Mouse (Mus musculus) embryonic stem cell, embryonic (primary cell): ENCODE data around the gene Zfp213.

Source experiments
- CTCF ChIA-PET, 4 experiments: fragments of 300-600 bp in 2 of 4; fragments of 350-600 bp in 2 of 4; sonication (Branson Sonifier 250); formaldehyde crosslinking; loops; one replicate each; lab custom pipeline; 2022; ENCODE audit warnings: inconsistent platforms in 2 of 4; lab: Charles Lee
- POLR2A ChIA-PET, 4 experiments: fragments of 300-600 bp in 2 of 4; fragments of 350-600 bp in 2 of 4; sonication (Branson Sonifier 250); formaldehyde crosslinking; loops; one replicate each; lab custom pipeline; 2022; ENCODE audit warnings: antibody characterized with exemption in 4 of 4, inconsistent platforms in 1 of 4; lab: Charles Lee

The Zfp213 gene

DNA sequence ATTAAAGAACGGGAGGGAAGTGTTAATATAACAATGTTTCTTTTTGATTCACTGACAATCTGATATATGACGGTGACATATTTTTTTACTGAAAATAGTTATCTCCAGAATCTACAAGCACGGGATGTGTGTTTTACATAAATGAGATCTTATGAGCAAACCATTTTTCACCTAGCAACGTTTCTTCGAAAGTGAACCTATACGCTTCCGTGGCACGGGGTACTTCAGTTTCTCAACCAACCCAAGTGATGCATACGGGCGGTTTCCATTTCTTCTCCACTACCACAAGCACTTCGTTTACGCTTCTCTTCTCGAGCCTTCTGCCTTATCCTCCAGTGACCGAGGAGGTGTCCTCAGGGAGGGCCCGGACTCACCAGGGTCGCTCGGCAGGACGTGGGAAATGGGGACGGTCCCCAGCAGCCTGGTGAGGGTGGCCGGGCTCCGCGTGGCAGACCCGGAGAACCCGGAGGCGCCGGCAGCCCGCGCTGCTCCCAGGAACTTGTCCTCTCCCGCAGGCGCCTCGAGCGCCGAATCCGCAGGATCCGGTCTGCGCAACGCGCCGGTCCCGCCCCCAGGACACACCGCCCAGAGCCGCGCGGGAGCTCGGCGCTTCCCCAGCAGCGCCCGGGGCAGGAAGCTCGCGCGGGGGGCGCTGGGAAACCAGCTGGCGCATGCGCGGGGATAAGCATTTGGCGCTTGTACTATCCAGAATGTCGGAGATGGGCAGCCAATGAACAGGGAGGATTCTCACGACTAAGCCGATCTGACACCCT lies at the start of gene Zfp213:
Zfp213 (minus strand) TSS at position 644 of the 773 bp plus-strand sequence.
- ChIA-PET CTCF (interaction anchor here (0.6 to 1.5 kb wide), 19 partner anchors 10 to 104 kb away, joined by 3 to 17 read pairs (median 3); partner anchors contain the start of gene Zscan10 (in 1 of the 4)), POLR2A (interaction anchor here (0.5 to 10.8 kb wide), 47 partner anchors 8 to 1140 kb away, joined by 3 to 131 read pairs (median 4); partner anchors contain the start of genes Zfp13 (in 3 of the 4), Zscan10 (in 2 of the 4), Hcfc1r1 (in 1 of the 4) and Thoc6 (in 1 of the 4))

DNA sequence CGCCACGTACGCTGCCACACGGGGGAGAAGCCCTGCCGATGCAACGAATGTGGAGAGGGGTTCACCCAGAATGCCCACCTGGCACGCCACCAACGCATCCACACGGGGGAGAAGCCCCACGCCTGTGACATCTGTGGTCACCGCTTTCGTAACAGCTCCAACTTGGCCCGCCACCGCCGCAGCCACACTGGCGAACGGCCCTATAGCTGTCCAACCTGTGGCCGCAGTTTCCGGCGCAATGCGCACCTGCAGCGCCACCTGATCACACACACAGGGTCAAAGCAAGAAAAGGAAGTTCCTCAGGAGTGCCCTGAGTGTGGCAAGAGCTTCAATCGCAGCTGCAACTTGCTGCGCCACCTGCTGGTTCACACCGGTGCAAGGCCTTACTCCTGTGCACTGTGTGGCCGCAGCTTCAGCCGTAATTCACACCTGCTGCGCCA lies 46.3 kb upstream of the Zfp213 start:
- ChIA-PET CTCF (interaction anchor here (0.5 to 4.5 kb wide), 67 partner anchors 9 to 359 kb away, joined by 3 to 46 read pairs (median 6); partner anchors contain the start of genes Zfp13 (in 3 of the 4), Zfp213 (in 3 of the 4), Zscan10 (in 3 of the 4) and Bicdl2 (in 1 of the 4)), POLR2A (interaction anchor here (0.6 to 5.8 kb wide), 59 partner anchors 9 to 917 kb away, joined by 3 to 100 read pairs (median 5); partner anchors contain the start of genes Zfp13 (in 4 of the 4), Zscan10 (in 3 of the 4), Zfp213 (in 2 of the 4) and Cldn6 (in 1 of the 4))

DNA sequence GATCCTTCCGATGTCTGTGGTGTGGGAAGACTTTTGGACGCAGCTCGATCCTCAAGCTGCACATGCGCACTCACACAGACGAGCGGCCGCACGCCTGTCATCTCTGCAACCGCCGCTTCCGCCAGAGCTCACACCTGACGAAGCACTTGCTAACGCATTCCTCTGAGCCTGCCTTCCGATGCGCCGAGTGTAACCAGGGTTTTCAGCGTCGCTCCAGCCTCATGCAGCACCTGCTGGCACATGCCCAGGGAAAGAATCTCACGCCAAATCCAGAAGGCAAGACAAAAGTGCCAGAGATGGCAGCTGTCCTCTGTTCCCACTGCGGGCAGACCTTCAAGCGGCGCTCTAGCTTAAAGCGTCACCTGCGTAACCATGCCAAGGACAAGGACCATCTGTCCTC lies 45.6 kb upstream of the Zfp213 start:
- ChIA-PET CTCF (interaction anchor here (0.5 to 4.5 kb wide), 47 partner anchors 8 to 234 kb away, joined by 3 to 46 read pairs (median 7); partner anchors contain the start of genes Zscan10 (in 3 of the 4), Mmp25 (in 1 of the 4), Prss32 (in 1 of the 4) and Zfp13 (in 1 of the 4)), POLR2A (interaction anchor here (0.6 to 5.8 kb wide), 50 partner anchors 8 to 918 kb away, joined by 3 to 100 read pairs (median 5); partner anchors contain the start of genes Zfp13 (in 3 of the 4), Zscan10 (in 3 of the 4), Zfp213 (in 2 of the 4) and Pkmyt1 (in 1 of the 4))

DNA sequence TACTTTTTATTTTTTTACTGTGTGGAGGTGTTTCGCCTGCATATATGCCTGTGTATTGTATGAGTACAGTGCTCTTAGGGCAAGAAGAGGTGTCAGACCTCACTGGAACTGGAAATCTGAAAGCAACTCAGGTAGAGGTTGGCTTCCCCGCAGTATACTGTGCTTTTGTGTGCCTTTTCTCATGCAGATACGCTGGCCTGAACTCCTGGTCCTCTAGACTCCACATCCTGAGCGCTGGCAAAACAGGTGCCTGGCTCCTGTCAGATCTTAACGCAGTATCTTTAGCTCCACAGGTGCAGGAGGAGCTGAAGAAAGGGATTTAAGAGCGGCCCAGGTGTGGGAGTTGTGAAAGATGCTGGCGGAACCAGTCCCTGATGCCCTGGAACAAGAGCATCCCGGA lies 41.2 kb upstream of the Zfp213 start:
- ChIA-PET CTCF (interaction anchor here (0.6 to 8.1 kb wide), 20 partner anchors 13 to 239 kb away, joined by 3 to 194 read pairs (median 10); partner anchors contain the start of genes Prss32 (in 1 of the 4) and Prss41 (in 1 of the 4)), POLR2A (interaction anchor here (0.5 to 10.3 kb wide), 24 partner anchors 10 to 111 kb away, joined by 3 to 284 read pairs (median 5); partner anchors contain the start of gene Zfp213 (in 2 of the 4))

DNA sequence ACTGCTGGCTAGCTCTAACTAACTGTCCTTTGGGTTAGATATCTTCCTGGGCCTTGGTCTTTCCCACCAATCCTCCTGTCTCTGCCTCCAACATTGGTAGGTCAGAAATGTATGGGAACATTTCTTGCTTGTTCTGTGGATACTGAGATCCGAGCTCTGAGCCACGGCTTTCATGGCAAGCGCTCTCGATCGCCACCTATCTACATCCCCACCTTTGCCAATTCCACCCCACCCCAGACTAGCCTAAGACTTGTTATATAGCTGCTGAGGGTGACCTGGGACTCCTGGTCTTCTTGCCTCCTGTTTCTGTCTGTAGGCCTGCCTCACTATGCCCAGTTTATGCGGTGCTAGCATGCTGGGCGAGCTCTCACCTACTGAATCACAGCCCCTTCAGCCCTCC lies 40.4 kb upstream of the Zfp213 start:
- CTCF ChIA-PET: interaction anchor here (0.5 to 8.1 kb wide), 60 partner anchors 9 to 389 kb away, joined by 3 to 194 read pairs (median 6); partner anchors contain the start of genes Zfp213 (in 3 of the 4), Mmp25 (in 1 of the 4), Prss32 (in 1 of the 4) and Prss41 (in 1 of the 4)
- POLR2A ChIA-PET: interaction anchor here (0.7 to 10.3 kb wide), 50 partner anchors 8 to 923 kb away, joined by 3 to 284 read pairs (median 5); partner anchors contain the start of genes Zfp213 (in 2 of the 4), Paqr4 (in 1 of the 4), Pkmyt1 (in 1 of the 4) and Traf7 (in 1 of the 4)

DNA sequence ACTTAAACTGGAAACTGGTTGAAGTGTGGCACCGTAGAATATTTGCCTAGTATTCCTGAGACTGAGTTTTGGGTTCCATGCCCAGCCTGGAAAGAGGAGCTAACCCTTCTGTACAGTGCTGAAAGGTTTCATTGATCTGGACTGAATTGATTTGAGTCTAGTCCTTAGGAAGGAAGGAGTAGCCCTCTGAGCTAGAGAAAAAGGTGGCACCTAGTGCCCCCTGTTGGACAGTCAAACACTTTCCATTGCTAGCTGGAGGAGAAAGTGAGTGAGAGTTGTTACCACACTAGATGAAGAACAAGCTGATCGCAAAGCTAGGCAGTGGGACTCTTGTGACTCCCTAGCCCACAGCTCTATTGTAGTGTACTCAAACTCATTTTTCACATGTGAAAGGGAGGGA lies 39.5 kb upstream of the Zfp213 start:
- CTCF ChIA-PET: interaction anchor here (0.5 to 8.1 kb wide), 70 partner anchors 8 to 412 kb away, joined by 3 to 194 read pairs (median 5); partner anchors contain the start of genes Zfp213 (in 3 of the 4), Mmp25 (in 1 of the 4), Pkmyt1 (in 1 of the 4) and Prss32 (in 1 of the 4)
- POLR2A ChIA-PET: interaction anchor here (0.5 to 10.3 kb wide), 62 partner anchors 7 to 924 kb away, joined by 3 to 284 read pairs (median 4); partner anchors contain the start of genes Zfp213 (in 2 of the 4), Paqr4 (in 1 of the 4), Traf7 (in 1 of the 4) and Zfp40 (in 1 of the 4)

DNA sequence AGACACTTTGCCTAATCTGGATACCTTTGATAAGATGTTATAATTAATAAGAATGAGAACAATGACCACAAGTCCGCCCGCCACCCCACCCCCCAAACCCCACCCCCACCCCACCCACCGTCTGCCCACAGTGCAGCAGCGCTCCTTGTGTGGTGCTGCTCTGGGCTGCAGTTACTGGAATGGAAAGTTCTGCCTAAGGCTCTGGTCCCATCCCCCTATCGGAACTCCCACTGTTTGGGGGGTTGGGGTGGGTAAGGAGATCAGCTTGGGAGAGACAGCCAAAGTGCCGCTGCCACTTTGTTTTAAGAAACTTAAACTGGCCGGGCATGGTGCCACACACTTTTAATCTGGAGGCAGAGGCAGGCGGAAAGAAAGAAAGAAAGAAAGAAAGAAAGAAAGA lies 39.0 kb upstream of the Zfp213 start:
- POLR2A ChIA-PET: interaction anchor here (0.6 to 10.3 kb wide), 48 partner anchors 7 to 852 kb away, joined by 3 to 284 read pairs (median 6); partner anchors contain the start of genes Zfp213 (in 2 of the 4) and Zfp40 (in 1 of the 4)
- CTCF ChIA-PET: interaction anchor here (0.5 to 8.1 kb wide), 56 partner anchors 8 to 410 kb away, joined by 3 to 194 read pairs (median 7); partner anchors contain the start of genes Zfp213 (in 2 of the 4), Mmp25 (in 1 of the 4), Pkmyt1 (in 1 of the 4) and Prss32 (in 1 of the 4)

DNA sequence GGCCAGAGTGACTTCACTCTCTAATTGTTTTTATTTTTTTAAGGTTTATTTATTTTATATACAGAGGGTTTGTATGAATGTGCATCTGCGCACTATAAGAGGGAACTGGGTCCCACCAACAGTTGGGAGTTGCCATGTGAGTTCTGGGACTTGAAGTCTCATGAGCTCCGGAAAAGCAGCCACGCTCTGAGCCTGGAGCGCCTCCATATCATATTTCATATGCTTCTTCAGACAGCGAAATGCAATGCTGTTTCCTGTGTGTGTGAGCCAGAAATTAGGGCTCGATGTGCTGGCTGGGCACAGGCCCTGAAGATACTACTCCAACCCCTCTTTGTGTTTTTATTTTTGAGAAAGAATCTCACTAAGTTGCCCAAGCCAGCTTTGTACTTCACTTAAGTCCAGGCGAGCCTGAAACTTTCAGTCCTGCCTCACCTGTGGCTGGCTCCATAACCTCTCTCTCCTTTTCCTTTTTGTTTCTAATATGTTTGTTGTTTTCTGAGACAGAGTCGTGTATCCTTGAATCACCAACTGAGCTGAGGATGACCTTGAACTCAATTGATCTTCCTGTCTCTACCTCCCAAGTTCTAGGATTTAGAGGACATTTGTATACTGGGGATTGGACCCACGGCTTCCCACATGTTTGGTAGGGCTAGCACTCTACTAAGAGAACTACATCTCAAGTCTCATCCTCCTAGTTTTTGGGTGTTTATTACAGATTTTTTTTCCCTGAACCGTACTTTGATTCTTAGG lies 38.0 kb upstream of the Zfp213 start:
- ChIA-PET POLR2A (interaction anchor here (0.5 to 10.3 kb wide), 58 partner anchors 7 to 726 kb away, joined by 3 to 284 read pairs (median 6); partner anchors contain the start of genes Zfp213 (in 3 of the 4), Mmp25 (in 2 of the 4), Bicdl2 (in 1 of the 4) and Paqr4 (in 1 of the 4)), CTCF (interaction anchor here (0.6 to 8.1 kb wide), 25 partner anchors 8 to 242 kb away, joined by 3 to 194 read pairs (median 7); partner anchors contain the start of genes Zfp213 (in 2 of the 4), Prss32 (in 1 of the 4) and Prss41 (in 1 of the 4))

DNA sequence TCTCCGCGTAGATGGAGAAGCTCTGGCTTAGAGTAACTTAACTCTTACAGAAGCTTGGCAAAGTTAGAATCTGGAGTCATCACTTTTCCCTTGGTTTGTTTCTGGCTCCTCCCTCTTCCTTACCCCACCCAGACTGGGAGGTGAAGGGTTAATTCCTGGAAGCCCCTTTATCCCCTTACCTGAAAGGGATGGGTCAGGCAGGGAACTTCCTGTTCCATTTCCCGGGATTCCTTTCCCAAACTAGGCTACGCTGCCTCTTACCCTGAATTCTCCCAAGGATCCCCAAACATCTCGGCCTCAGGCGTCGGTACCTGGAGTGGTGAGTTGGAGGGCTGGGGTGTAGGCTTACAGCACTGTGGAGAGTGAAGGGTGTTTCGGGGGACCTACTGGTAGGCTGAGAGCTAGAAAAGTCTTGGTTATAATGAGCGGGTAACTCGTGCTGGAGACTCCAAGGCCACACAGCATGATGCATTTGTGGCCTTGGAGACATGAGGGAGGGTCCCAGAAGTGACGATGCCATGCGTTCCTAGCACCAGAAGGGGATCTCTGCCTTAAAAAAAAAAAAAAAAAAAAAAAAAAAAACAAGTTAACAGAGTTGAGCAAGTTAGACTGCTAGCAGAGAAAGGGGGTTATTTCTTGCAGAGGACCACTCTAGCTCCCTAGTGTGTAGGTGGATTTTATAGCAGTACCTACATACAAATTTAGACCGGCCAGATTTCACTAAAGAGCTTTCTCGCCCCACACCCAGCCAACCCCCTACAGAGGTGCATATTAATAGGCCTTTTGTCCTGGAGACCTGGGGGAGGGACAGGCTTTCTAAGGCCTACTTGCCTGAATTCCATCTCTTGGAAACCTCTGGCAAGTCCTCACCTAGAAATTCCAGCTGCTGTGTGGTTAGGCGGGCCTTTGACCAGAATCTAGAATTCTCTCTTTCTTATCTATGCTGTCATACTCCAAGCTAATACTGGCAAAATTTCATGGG lies 36.9 kb upstream of the Zfp213 start, which contains the start of gene Zscan10:
Zscan10 (plus strand) TSS at position 216 of the 982 bp plus-strand sequence.
- ChIA-PET CTCF (interaction anchor here (0.5 to 8.1 kb wide), 30 partner anchors 9 to 1167 kb away, joined by 3 to 194 read pairs (median 6); partner anchors contain the start of gene Zfp213 (in 2 of the 4)), POLR2A (interaction anchor here (0.6 to 10.3 kb wide), 64 partner anchors 8 to 725 kb away, joined by 3 to 284 read pairs (median 6); partner anchors contain the start of genes Zfp213 (in 3 of the 4), Mmp25 (in 2 of the 4), Bicdl2 (in 1 of the 4) and Cldn9 (in 1 of the 4))

DNA sequence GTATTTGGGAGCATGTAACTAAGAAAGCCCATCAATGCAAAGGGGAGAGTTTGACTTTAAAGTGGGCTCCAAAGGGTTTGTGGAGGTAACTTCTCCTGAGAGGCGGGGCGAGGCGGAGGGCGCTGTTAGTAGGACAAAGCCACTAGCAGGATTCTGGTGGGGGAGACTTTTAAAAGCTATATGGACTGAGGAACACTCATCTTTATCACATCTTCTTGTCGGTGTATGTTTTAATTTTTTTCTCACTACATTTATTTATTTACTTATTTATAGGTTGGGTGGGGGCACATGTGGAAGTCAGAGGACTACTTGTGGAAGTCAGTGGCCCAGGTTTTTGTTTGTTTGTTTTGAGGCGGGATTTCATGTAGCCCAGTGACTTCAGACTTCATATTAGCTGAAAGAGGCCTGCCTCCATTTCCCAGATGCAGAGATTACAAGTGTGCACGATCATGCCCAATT lies 35.6 kb upstream of the Zfp213 start:
- ChIA-PET POLR2A (interaction anchor here (0.6 to 10.3 kb wide), 43 partner anchors 8 to 879 kb away, joined by 3 to 284 read pairs (median 5); partner anchors contain the start of genes Zfp213 (in 3 of the 4), Mmp25 (in 2 of the 4), Cldn9 (in 1 of the 4) and Elob (in 1 of the 4)), CTCF (interaction anchor here (0.7 to 8.1 kb wide), 17 partner anchors 10 to 65 kb away, joined by 3 to 194 read pairs (median 6); no protein-coding TSS in a partner anchor)

DNA sequence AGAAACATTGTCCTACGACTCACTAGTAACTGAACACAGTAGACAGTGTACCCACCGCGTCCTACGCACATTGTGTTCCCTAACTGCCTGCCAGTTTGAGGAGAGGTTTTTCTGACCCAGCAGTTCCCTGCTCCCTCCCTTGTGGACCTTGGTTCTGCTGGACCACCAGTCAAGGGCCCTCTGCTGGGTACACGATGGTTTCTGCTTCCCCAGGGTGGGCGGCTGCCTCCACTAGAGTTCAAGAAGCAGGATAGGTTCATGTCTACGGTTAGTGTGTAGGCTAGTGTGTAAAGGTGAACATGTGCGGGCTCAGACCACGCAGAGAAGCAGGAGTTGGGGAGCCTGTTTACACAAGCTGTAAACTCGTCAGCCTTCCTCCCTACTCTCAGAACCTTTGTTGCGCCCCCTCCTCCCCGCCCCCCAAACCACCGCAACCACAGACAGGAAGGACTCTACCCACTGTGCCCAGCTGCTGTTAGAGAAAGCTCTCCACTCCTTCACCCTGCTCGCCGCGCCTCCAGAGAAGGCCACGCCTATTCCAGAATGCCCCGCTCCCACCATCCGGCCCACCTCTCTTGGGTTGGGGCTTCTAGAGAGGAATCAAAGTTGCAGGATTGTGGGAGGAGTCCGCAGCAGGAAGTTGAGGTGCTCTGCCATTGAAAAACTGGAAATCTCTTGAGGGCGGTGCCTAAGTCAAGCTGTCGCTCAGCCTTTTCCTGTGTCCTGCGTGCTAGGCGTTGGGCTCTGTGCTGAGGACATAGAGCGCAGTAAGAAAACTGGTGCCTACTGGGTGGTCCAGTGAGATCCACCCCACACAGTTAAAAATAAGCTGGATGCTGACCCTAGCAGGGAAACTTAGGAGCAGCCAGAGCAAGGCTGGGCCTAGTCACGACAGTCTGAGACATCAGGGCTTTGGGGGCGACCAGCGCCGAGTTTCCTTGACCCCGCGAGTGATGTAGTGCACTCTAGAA lies 34.8 kb upstream of the Zfp213 start, which contains the start of gene Zfp13:
Zfp13 (minus strand) TSS at position 906 of the 971 bp plus-strand sequence.
- ChIA-PET POLR2A (interaction anchor here (0.6 to 10.3 kb wide), 41 partner anchors 8 to 880 kb away, joined by 3 to 284 read pairs (median 4); partner anchors contain the start of genes Zfp213 (in 3 of the 4), Elob (in 1 of the 4), Mlst8 (in 1 of the 4) and Mmp25 (in 1 of the 4)), CTCF (interaction anchor here (0.6 to 8.1 kb wide), 19 partner anchors 9 to 160 kb away, joined by 3 to 194 read pairs (median 4); no protein-coding TSS in a partner anchor)

DNA sequence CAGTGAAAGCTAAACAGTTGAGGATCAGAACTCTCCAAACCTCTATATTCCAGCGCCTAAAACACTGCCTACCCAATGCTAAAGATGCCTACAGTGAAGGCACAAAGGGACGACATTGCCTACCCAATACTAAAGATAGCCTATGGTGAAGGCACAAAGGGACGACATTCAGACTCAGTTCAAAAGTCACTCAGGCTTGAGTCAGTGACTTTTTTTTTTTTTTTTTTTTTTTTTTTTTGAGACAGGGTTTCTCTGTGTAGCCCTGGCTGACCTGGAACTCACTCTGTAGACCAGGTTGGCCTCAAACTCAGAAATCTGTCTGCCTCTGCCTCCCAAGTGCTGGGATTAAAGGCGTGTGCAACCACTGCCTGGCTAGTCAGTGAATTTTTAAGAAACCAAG lies 31.1 kb upstream of the Zfp213 start:
- CTCF ChIA-PET: interaction anchor here in 1 of 4 experiments (1.0 to 2.3 kb wide), 3 partner anchors 8 to 19 kb away, joined by 3 to 4 read pairs (median 3); no protein-coding TSS in a partner anchor
- POLR2A ChIA-PET: interaction anchor here in 3 of 4 experiments (0.6 to 16.0 kb wide), 12 partner anchors 7 to 550 kb away, joined by 3 to 284 read pairs (median 3); partner anchors contain the start of genes Zfp13 (in 1 of the 3), Zfp213 (in 1 of the 3) and Zscan10 (in 1 of the 3)

DNA sequence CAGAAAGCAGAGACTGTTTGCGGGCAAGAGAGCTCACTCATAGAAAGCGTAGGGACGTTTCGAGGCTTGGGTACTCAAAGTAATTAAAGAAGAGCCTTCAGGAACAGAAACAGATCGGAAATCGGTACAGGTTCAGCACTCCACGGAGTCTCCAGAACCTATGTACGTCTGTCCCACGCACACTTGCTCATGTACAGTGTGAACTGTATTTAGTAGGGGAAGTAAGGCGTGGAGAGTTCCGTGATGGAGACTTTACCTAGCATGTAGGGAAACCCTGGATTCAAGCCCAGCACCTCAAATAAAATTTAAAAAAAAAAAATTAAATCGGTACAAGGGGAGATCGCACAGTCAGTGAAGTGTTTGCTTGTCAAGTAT lies 28.9 kb upstream of the Zfp213 start:
- POLR2A ChIA-PET: interaction anchor here (0.7 to 16.0 kb wide), 59 partner anchors 8 to 935 kb away, joined by 3 to 284 read pairs (median 4); partner anchors contain the start of genes Zscan10 (in 3 of the 4), Zfp13 (in 2 of the 4), Zfp213 (in 2 of the 4) and Mmp25 (in 1 of the 4)

More for the DNA sequence above, 28.9 kb upstream of the Zfp213 start:
- CTCF ChIA-PET: interaction anchor here (0.5 to 2.5 kb wide), 22 partner anchors 8 to 203 kb away, joined by 3 to 39 read pairs (median 5); partner anchors contain the start of genes Zfp213 (in 1 of the 4) and Zscan10 (in 1 of the 4)
